Mouse (Mus musculus): Measurements from ENCODE around the gene Prrxl1. TPM values are rescaled to one million over a fixed set of nuclear protein-coding genes. Genes with fewer than 3 reads are reported as not detected.

The Prrxl1 gene
- polyA plus RNA-seq, 1 experiment: 0.28 TPM

Other genes with a start within 250 kb of the Prrxl1 start
- not detected in 2 replicates for gene 1700024G13Rik, start 211.0 kb upstream of the Prrxl1 start, polyA plus RNA-seq (2012; rRNA removed)
- 0.14 and 0.29 TPM in 2 replicates for gene Slc18a3, start 134.6 kb upstream of the Prrxl1 start, polyA plus RNA-seq (2012; rRNA removed)
- 0.07 and 0.08 TPM in 2 replicates for gene Chat, start 133.4 kb upstream of the Prrxl1 start, polyA plus RNA-seq (2012; rRNA removed)
- 7.1 and 7.2 TPM in 2 replicates for gene Ercc6, start 85.9 kb upstream of the Prrxl1 start, polyA plus RNA-seq (2012; rRNA removed)
- gene 3425401B19Rik, start 85.9 kb downstream of the Prrxl1 start, polyA plus RNA-seq (2012; rRNA removed): 0.17 and 0.47 TPM in 2 replicates
- 5.4 and 6.2 TPM in 2 replicates for gene Tmem273, start 186.6 kb downstream of the Prrxl1 start, polyA plus RNA-seq (2012; rRNA removed)
- not detected in 2 replicates for gene Fam170b, start 234.6 kb downstream of the Prrxl1 start, polyA plus RNA-seq (2012; rRNA removed)

Data from urinary bladder, adult 2 months (tissue).